Mouse (Mus musculus) E14TG2a.4 (cell line): ENCODE results near the gene Gmeb1.

Experiments used
- CTCF ChIP-seq: conservative IDR thresholded peaks from 2 replicates; pipeline ENCODE4 v1.5.1; 2014; ENCODE audit warnings: low read length
- NANOG ChIP-seq: IDR thresholded peaks from 2 replicates; pipeline ENCODE4 v1.6.1; 2014; ENCODE audit warnings: borderline replicate concordance, low read length, mixed read lengths
- POU5F1 ChIP-seq: IDR thresholded peaks from 2 replicates; pipeline ENCODE4 v1.6.1; 2014; ENCODE audit warnings: low read length, borderline replicate concordance

GRCm38 (mm10) chr4:132176474-132176873, 84.9 kb downstream of the Gmeb1 start:
- TF ChIP-seq CTCF (no peak), POU5F1 (no peak), NANOG (no peak)
